In genomic region chr17:81087735-81088134, GRCm38 (mm10) we compare ENCODE assay signal across 30 mouse cellular contexts.
"Had no signal": no experiment of that assay in that cellular context is flagged by ENCODE, and none has a peak within 500 bp of the region (broad histone marks: within the 10 kb centered on the region; RNA-seq: fewer than 3 reads in every experiment).

No protein-coding gene starts in this region.

- H3K4me2 ChIP-seq: limb, embryonic 12.5 days; limb, embryonic 13.5 days; limb, embryonic 15.5 days; liver, embryonic 11.5 days; liver, embryonic 12.5 days; liver, embryonic 13.5 days; liver, embryonic 15.5 days; lung, embryonic 14.5 days; lung, embryonic 15.5 days; midbrain, embryonic 11.5 days; midbrain, embryonic 12.5 days; midbrain, embryonic 13.5 days; midbrain, embryonic 15.5 days; neural tube, embryonic 12.5 days had no signal

- H3K36me3 ChIP-seq: limb, embryonic 10.5 days; limb, embryonic 12.5 days; limb, embryonic 13.5 days; limb, embryonic 15.5 days; liver, embryonic 12.5 days; liver, embryonic 13.5 days; liver, embryonic 15.5 days; lung, embryonic 15.5 days; midbrain, embryonic 10.5 days; midbrain, embryonic 12.5 days; midbrain, embryonic 13.5 days; midbrain, embryonic 15.5 days; neural tube, embryonic 12.5 days had no signal

- H3K9ac ChIP-seq: limb, embryonic 12.5 days; limb, embryonic 13.5 days; limb, embryonic 15.5 days; liver, embryonic 12.5 days; liver, embryonic 13.5 days; liver, embryonic 14.5 days; liver, embryonic 15.5 days; liver, postnatal 0 days; lung, embryonic 14.5 days; lung, embryonic 15.5 days; midbrain, embryonic 12.5 days; midbrain, embryonic 13.5 days; midbrain, embryonic 15.5 days; neural tube, embryonic 12.5 days had no signal

- H3K4me3 ChIP-seq: limb, embryonic 10.5 days; limb, embryonic 12.5 days; limb, embryonic 13.5 days; limb, embryonic 15.5 days; liver, embryonic 12.5 days; liver, embryonic 13.5 days; liver, embryonic 15.5 days; lung, embryonic 15.5 days; megakaryocyte, embryonic 14.5 days; midbrain, embryonic 10.5 days; midbrain, embryonic 12.5 days; midbrain, embryonic 13.5 days; midbrain, embryonic 15.5 days; myocyte; neural tube, embryonic 12.5 days had no signal

- H3K4me1 ChIP-seq: limb, embryonic 10.5 days; limb, embryonic 12.5 days; limb, embryonic 13.5 days; limb, embryonic 15.5 days; liver, embryonic 12.5 days; liver, embryonic 13.5 days; liver, embryonic 15.5 days; lung, embryonic 15.5 days; megakaryocyte, embryonic 14.5 days; midbrain, embryonic 12.5 days; midbrain, embryonic 13.5 days; midbrain, embryonic 15.5 days; neural tube, embryonic 12.5 days had no signal

- DNase-seq: left cerebral cortex, postnatal 4 days; liver; liver, embryonic 13.5 days; liver, postnatal 0 days; lung, adult 18-20 months; lung, adult 2 months; lung, embryonic 14.5 days; lung, postnatal 10 days; lung, postnatal 14 days; lung, postnatal 36 days; lung, postnatal 4 days; midbrain, embryonic 14.5 days had no signal

- H3K27me3 ChIP-seq: limb, embryonic 12.5 days; limb, embryonic 13.5 days; limb, embryonic 15.5 days; liver, embryonic 12.5 days; liver, embryonic 13.5 days; liver, embryonic 15.5 days; lung, embryonic 15.5 days; megakaryocyte, embryonic 14.5 days; midbrain, embryonic 12.5 days; midbrain, embryonic 13.5 days; midbrain, embryonic 15.5 days; neural tube, embryonic 12.5 days had no signal

- H3K27ac ChIP-seq: limb, embryonic 10.5 days; limb, embryonic 12.5 days; limb, embryonic 13.5 days; limb, embryonic 15.5 days; liver, embryonic 12.5 days; liver, embryonic 13.5 days; liver, embryonic 14.5 days; liver, embryonic 15.5 days; lung, embryonic 15.5 days; macrophage; midbrain, embryonic 10.5 days; midbrain, embryonic 12.5 days; midbrain, embryonic 13.5 days; midbrain, embryonic 15.5 days; neural tube, embryonic 12.5 days had no signal

- H3K9me3 ChIP-seq: limb, embryonic 10.5 days; limb, embryonic 12.5 days; limb, embryonic 13.5 days; limb, embryonic 15.5 days; liver, embryonic 12.5 days; liver, embryonic 13.5 days; liver, embryonic 15.5 days; lung, embryonic 15.5 days; midbrain, embryonic 10.5 days; midbrain, embryonic 12.5 days; midbrain, embryonic 13.5 days; midbrain, embryonic 15.5 days; neural tube, embryonic 12.5 days had no signal
